Mouse (Mus musculus) ES-E14 (cell line): ENCODE data around the gene Agap2. TPM values are rescaled to one million over a fixed set of nuclear protein-coding genes. Genes with fewer than 3 reads are reported as not detected.

ENCODE experiments used
- DNase-seq: peaks from one replicate; pipeline ENCODE4 v3.0.0-alpha.2; 2013; ENCODE audit warnings: low read depth, low spot score
- H3K27ac ChIP-seq: 2 replicates; pipeline ENCODE4 v1.5.1; 2012; ENCODE audit warnings: low read depth, mild to moderate bottlenecking, low read length, moderate library complexity, mixed read lengths; ENCODE audit not compliant: poor library complexity, insufficient read depth, severe bottlenecking
- H3K36me3 ChIP-seq: 2 replicates; pipeline ENCODE4 v1.6.1; 2012; ENCODE audit warnings: mild to moderate bottlenecking, low read length, moderate library complexity, mixed read lengths; ENCODE audit not compliant: control insufficient read depth, poor library complexity, insufficient read depth, severe bottlenecking
- H3K4me1 ChIP-seq, 2 experiments: fragments of 150-350 bp in 1 of 2; sonication (generic) in 1 of 2; 2 replicates each; pipeline ENCODE4 v1.6.1; 2012; ENCODE audit warnings: low read length in 2 of 2, mild to moderate bottlenecking in 1 of 2, mixed read lengths in 1 of 2; ENCODE audit not compliant: control insufficient read depth in 2 of 2, insufficient read depth in 2 of 2, poor library complexity in 1 of 2
- H3K4me3 ChIP-seq, 2 experiments: fragments of 150-350 bp in 1 of 2; sonication (generic) in 1 of 2; 2 replicates each; pipeline ENCODE4 v1.5.1; 2012; ENCODE audit warnings: low read length in 2 of 2, low read depth in 1 of 2, mild to moderate bottlenecking in 1 of 2, mixed read lengths in 1 of 2; ENCODE audit not compliant: insufficient read depth in 1 of 2, poor library complexity in 1 of 2, severe bottlenecking in 1 of 2
- H3K9ac ChIP-seq: 2 replicates; pipeline ENCODE4 v1.6.1; 2012; ENCODE audit warnings: low read depth, mild to moderate bottlenecking, low read length, mixed read lengths; ENCODE audit not compliant: poor library complexity, insufficient read depth, severe bottlenecking
- H3K9me3 ChIP-seq: fragments of 150-350 bp; sonication (generic); 2 replicates; pipeline ENCODE4 v1.6.1; 2012; ENCODE audit warnings: low read depth, mild to moderate bottlenecking, low read length; ENCODE audit not compliant: control insufficient read depth, insufficient read depth
- CHD2 ChIP-seq: IDR thresholded peaks from 2 replicates; pipeline ENCODE4 v1.6.1; 2014; ENCODE audit warnings: mild to moderate bottlenecking, low read depth, low read length, inconsistent platforms
- HCFC1 ChIP-seq: IDR thresholded peaks from 2 replicates; pipeline ENCODE4 v1.6.1; 2012; ENCODE audit warnings: low read length, inconsistent platforms, borderline replicate concordance; ENCODE audit not compliant: insufficient read depth
- MAFK ChIP-seq: IDR thresholded peaks from 2 replicates; pipeline ENCODE4 v1.6.1; 2014; ENCODE audit warnings: mild to moderate bottlenecking, low read depth, low read length, inconsistent platforms; ENCODE audit not compliant: insufficient read depth
- ZC3H11A ChIP-seq: IDR thresholded peaks from 2 replicates; pipeline ENCODE4 v1.6.1; 2012; ENCODE audit warnings: low read depth, mild to moderate bottlenecking, inconsistent platforms, low read length, borderline replicate concordance
- ZNF384 ChIP-seq: IDR thresholded peaks from 2 replicates; pipeline ENCODE4 v1.6.1; 2012; ENCODE audit warnings: low read depth, low read length, inconsistent platforms
- in situ Hi-C, 2 experiments: fragments of 600-800 bp; cut with MboI; formaldehyde crosslinking; loops; one replicate each; pipeline ENCODE4 v1.15.1; 2025; ENCODE audit warnings: low sequenced_read_pairs in 2 of 2, inconsistent platforms in 1 of 2; ENCODE audit not compliant: unreplicated experiment in 2 of 2
- total RNA-seq: library from RNA; depleted of rRNA; stranded (reverse); fragments of 300-350 nt; gene quantifications from 2 replicates; pipeline ENCODE4 v1.2.3, GENCODE M21; 2012

The Agap2 gene
- total RNA-seq, 1 experiment: 1.4 TPM

DNA sequence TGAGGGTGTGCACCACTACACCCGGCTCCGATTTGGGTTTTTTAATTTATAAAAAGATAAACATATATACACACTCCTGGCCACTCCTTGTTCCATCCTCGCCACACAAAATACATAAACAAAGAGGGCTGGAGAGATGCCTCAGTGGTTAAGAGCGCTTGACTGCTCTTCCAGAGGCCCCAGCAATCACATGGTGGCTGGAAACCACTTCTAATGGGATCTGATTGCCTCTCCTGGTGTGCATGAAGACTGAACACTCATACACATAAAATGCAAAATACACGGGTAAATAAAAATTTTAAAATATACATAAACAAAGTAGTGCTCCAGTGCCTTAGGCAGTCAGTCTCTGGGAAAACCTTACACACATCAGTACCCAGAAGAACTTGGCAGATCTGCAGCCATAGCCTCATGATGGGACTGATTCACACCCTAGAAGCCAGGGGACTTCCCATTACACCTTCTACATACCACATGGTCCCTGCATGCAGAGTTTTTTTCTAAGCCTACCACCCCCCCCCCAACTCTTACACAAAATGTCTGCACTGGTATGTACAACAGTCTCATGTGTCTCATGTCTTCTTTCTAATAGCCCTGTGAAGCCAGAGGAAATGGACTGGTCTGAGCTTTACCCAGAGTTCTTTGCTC, 32.5 kb upstream of the Agap2 start:
- H3K9ac ChIP-seq: peak overlapping the region; percentile 95; the same call in 1 of the 2 replicates
- no peak overlapping the region for H3K27ac ChIP-seq
- in situ Hi-C loops: no loop called here
- TF ChIP-seq CHD2 (no peak), HCFC1 (no peak), MAFK (no peak), ZNF384 (no peak), ZC3H11A (no peak)
- no peaks in the 10 kb centered on the region for H3K9me3 ChIP-seq
- H3K4me1 ChIP-seq: peaks cover 1 to 18% of the 10 kb centered on the region in 2 experiments
- peak overlapping the region; percentile 87 to 96 for H3K4me3 ChIP-seq
- DNase-seq: no peak
- peaks cover 19% of the 10 kb centered on the region for H3K36me3 ChIP-seq

DNA sequence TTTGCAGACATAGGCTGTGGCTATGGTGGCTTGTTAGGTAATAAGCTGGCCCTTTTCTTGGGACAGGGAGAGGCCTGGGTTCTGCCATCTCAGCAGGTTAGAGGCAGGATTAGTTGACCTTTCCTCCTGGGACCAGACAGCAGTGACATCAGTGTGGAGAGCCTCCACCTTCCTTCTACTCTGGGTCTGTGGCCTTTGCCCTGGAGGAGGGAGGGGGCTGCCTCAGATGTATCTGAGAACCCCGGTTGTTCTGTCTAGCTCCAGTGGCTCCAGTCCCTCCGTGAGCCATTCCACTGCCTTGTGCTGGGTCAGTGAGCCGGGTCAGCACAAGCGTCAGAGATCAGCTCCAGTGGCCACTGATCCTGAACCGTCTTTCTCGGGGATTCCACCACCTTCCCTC, 31.9 kb upstream of the Agap2 start:
- in situ Hi-C loops: no loop called here
- H3K9me3 ChIP-seq: no peaks in the 10 kb centered on the region
- peaks cover 0 to 13% of the 10 kb centered on the region in 2 experiments for H3K4me1 ChIP-seq
- no peak overlapping the region for H3K9ac ChIP-seq
- no peak overlapping the region for H3K27ac ChIP-seq
- DNase-seq: no peak
- H3K4me3 ChIP-seq: no peak overlapping the region
- peaks cover 19% of the 10 kb centered on the region for H3K36me3 ChIP-seq
- TF ChIP-seq HCFC1: no peak
- TF ChIP-seq CHD2: no peak
- TF ChIP-seq MAFK: no peak
- no peak for TF ChIP-seq ZNF384
- no peak for TF ChIP-seq ZC3H11A

DNA sequence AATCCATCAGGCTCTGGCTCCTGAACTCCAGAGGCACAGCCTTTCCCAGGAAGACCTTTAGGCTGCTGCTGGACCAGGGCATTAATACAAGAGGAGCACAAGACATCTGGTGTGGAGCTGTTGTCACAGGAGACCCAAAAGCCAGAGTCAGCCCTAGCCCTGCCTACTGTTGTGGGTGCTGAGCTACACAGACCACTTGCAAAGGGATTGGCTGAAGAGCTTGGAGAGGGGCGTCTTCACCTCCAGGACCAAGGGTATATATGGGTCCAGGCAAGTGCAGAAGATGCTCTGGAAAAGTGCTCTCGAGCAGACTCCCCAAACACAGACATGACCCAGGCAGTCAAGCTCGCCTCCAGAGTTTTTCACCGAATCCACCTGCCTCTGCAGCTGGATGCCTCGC, 27.1 kb upstream of the Agap2 start, which contains the start of gene Cyp27b1:
Gene Cyp27b1, plus strand, starts transcription at position 297 of the 400 bp plus-strand sequence.
- Histone ChIP-seq H3K36me3 (peaks cover 19% of the 10 kb centered on the region), H3K9me3 (no peaks in the 10 kb centered on the region), H3K4me1 (peaks cover 0 to 6% of the 10 kb centered on the region in 2 experiments; a peak in 2 of 4 replicates), H3K4me3 (peak within 1 kb of the TSS; percentile 56 to 60), H3K27ac (no peak within 1 kb of the TSS), H3K9ac (peak within 1 kb of the TSS; percentile 15; the same call in 1 of the 2 replicates)
- no peak for TF ChIP-seq HCFC1
- TF ChIP-seq ZNF384: no peak
- no peak for TF ChIP-seq MAFK
- no peak for TF ChIP-seq CHD2
- no peak for TF ChIP-seq ZC3H11A
- in situ Hi-C loops: no loop called here
- DNase-seq: no peak

DNA sequence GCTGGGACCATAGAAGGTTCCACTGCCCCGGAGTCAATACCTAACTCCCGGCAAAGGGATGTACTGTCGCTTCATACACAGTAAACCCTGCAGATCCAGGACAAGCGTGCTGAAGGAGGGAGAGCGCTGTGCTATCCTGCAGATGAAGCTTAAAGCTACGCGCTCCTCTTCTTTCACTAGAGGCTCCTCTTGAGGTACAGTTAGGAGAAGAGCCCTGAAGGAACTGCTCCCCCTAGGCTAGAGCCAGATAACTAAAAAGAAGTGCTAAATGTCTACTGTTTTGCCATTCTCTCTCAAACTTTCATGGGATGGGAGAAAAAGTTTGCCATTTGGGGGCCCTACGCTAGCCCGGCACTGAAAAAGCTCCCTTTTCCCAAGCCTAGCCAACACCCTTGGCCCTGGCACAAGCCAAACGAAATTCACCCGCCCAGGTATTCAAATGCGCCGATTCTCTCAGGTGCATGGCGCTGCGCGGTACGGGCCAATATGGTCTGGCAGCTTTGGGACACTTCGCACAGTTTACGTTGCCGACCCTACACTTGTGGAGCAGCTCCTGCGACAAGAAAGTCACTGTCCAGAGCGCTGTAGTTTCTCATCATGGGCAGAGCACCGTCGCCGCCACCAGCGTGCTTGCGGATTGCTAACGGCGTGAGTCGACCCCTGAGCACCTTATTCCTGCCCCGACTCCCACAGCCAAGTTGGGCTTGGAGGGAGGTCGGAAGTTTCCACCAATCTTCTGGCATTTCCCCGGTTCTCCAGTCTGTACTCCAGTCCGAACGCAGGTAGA, 26.3 kb upstream of the Agap2 start:
- Histone ChIP-seq H3K4me3 (peak overlapping the region; percentile 56 to 60), H3K9me3 (no peaks in the 10 kb centered on the region), H3K36me3 (peaks cover 13% of the 10 kb centered on the region), H3K9ac (peak overlapping the region; percentile 15; the same call in 1 of the 2 replicates), H3K27ac (no peak overlapping the region), H3K4me1 (peaks cover 0 to 6% of the 10 kb centered on the region in 2 experiments; a peak in 1 of 4 replicates)
- DNase-seq: no peak
- TF ChIP-seq ZC3H11A (no peak), CHD2 (no peak), HCFC1 (no peak), ZNF384 (no peak), MAFK (no peak)
- in situ Hi-C loops: no loop called here
